30 mouse cellular contexts compared by ENCODE assay signal in genomic region chr15:100225381-100225780, GRCm38 (mm10). TPM values are rescaled to one million over a fixed set of nuclear protein-coding genes. Genes with fewer than 3 reads are reported as not detected.
DNase-seq lines count a peak whose midpoint lies in the region; ATAC-seq lines count a peak whose summit lies in the region.
"Had no signal": no experiment of that assay in that cellular context is flagged by ENCODE, and none has a peak within 500 bp of the region (broad histone marks: within the 10 kb centered on the region; RNA-seq: fewer than 3 reads in every experiment).

No protein-coding gene starts in this region.

- ATAC-seq in hindbrain, embryonic 15.5 days (ENCODE audit: low FRiP score, low read depth): no peak
- no peak for ATAC-seq in hindbrain, embryonic 12.5 days (ENCODE audit: low FRiP score)
- ATAC-seq in liver, embryonic 15.5 days (ENCODE audit: insufficient read depth): no peak
- ATAC-seq: CD4-positive, CD25-positive, alpha-beta regulatory T cell, adult 4 months; forebrain, embryonic 13.5 days; intestine, embryonic 15.5 days; liver, postnatal 0 days had no signal

- H3K27ac ChIP-seq in hindbrain, embryonic 15.5 days (replicated peaks): peak overlapping the region; percentile 2; the same call in 1 of the 2 replicates
- H3K27ac ChIP-seq in hindbrain, embryonic 12.5 days: no peak overlapping the region
- 0 out of 2 replicates have a peak overlapping the region, but pooled peaks have one; percentile 99 for H3K27ac ChIP-seq in liver, embryonic 15.5 days (replicated peaks)
- H3K27ac ChIP-seq: forebrain, embryonic 13.5 days; intestine, embryonic 15.5 days; limb, embryonic 13.5 days had no signal

- no peaks in the 10 kb centered on the region for H3K27me3 ChIP-seq in hindbrain, embryonic 15.5 days
- no peaks in the 10 kb centered on the region for H3K27me3 ChIP-seq in hindbrain, embryonic 12.5 days
- H3K27me3 ChIP-seq in liver, embryonic 15.5 days: no peaks in the 10 kb centered on the region
- H3K27me3 ChIP-seq: forebrain, embryonic 13.5 days; intestine, embryonic 15.5 days; limb, embryonic 13.5 days had no signal

- no peak overlapping the region for H3K4me2 ChIP-seq in hindbrain, embryonic 15.5 days
- H3K4me2 ChIP-seq in hindbrain, embryonic 12.5 days (replicated peaks): no peak overlapping the region
- H3K4me2 ChIP-seq in liver, embryonic 15.5 days: no peak overlapping the region
- H3K4me2 ChIP-seq: forebrain, embryonic 13.5 days; intestine, embryonic 15.5 days; limb, embryonic 13.5 days; midbrain, embryonic 11.5 days had no signal

- H3K9ac ChIP-seq in hindbrain, embryonic 15.5 days: no peak overlapping the region
- H3K9ac ChIP-seq in hindbrain, embryonic 12.5 days: no peak overlapping the region
- no peak overlapping the region for H3K9ac ChIP-seq in liver, embryonic 15.5 days
- H3K9ac ChIP-seq: forebrain, embryonic 13.5 days; intestine, embryonic 15.5 days; limb, embryonic 13.5 days; liver, postnatal 0 days had no signal

- DNase-seq in cerebellum, postnatal 14 days: peak; percentile 46 to 60
- no peak for DNase-seq in cerebellum, adult 11 months
- no peak for DNase-seq in liver
- DNase-seq in left cerebral cortex, postnatal 14 days (ENCODE audit: low spot score in 2 of 2): no peak
- DNase-seq: adrenal gland, postnatal 25 days; gastrocnemius, adult 2 months; kidney, adult 8-10 months; kidney, postnatal 10 days; liver, postnatal 0 days; lung, postnatal 10 days; right cerebral cortex, postnatal 25 days; spleen, adult 18-20 months had no signal

- H3K4me3 ChIP-seq in hindbrain, embryonic 15.5 days: no peak overlapping the region
- no peak overlapping the region for H3K4me3 ChIP-seq in hindbrain, embryonic 12.5 days
- no peak overlapping the region for H3K4me3 ChIP-seq in liver, embryonic 15.5 days (replicated peaks)
- H3K4me3 ChIP-seq: forebrain, embryonic 13.5 days; gastrocnemius, adult 2 months; hindbrain, embryonic 10.5 days; intestine, embryonic 15.5 days; limb, embryonic 13.5 days had no signal

- 93% methylated on average over 4 of the region's 4 CpGs for WGBS in hindbrain, embryonic 15.5 days
- 94% methylated on average over 4 of the region's 4 CpGs for WGBS in hindbrain, embryonic 12.5 days
- 85% methylated on average over 4 of the region's 4 CpGs for WGBS in liver, embryonic 15.5 days (ENCODE audit: insufficient replicate concordance)

- intact Hi-C loops in left cerebral cortex, postnatal 14 days (cut with DNase I): no loop called here

- no peaks in the 10 kb centered on the region for H3K36me3 ChIP-seq in hindbrain, embryonic 15.5 days
- H3K36me3 ChIP-seq in hindbrain, embryonic 12.5 days: no peaks in the 10 kb centered on the region
- H3K36me3 ChIP-seq in liver, embryonic 15.5 days (replicated peaks): no peaks in the 10 kb centered on the region
- H3K36me3 ChIP-seq: intestine, embryonic 15.5 days had no signal

- no peaks in the 10 kb centered on the region for H3K9me3 ChIP-seq in hindbrain, embryonic 15.5 days
- H3K9me3 ChIP-seq in hindbrain, embryonic 12.5 days (replicated peaks): peaks cover 5% of the 10 kb centered on the region
- no peaks in the 10 kb centered on the region for H3K9me3 ChIP-seq in liver, embryonic 15.5 days (replicated peaks)
- H3K9me3 ChIP-seq: intestine, embryonic 15.5 days had no signal

- peaks cover 25% of the 10 kb centered on the region for H3K4me1 ChIP-seq in hindbrain, embryonic 15.5 days (replicated peaks)
- H3K4me1 ChIP-seq in hindbrain, embryonic 12.5 days: peaks cover 17% of the 10 kb centered on the region
- peaks cover 45% of the 10 kb centered on the region for H3K4me1 ChIP-seq in liver, embryonic 15.5 days (replicated peaks)

RNA-seq across cellular contexts. Expression of gene Atf1, which starts 2.2 kb away (rescaled TPM):
- 12.7 and 14.4 TPM in 2 replicates for polyA plus RNA-seq in hindbrain, embryonic 15.5 days (2015; fragmentation: Nextera tagmentation; extraction: Ambion mirVana)
- 29.0 and 31.1 TPM in 2 replicates for polyA plus RNA-seq in hindbrain, embryonic 12.5 days (2016; fragmentation: Nextera tagmentation; extraction: Ambion mirVana)
- 33.4 and 34.4 TPM in 2 replicates for polyA plus RNA-seq in liver, embryonic 15.5 days (2015; fragmentation: Nextera tagmentation; extraction: Ambion mirVana)
- total RNA-seq in left cerebral cortex, postnatal 14 days (2021): 10 to 100 TPM; 15.7 to 19.7 TPM

RNA-seq across cellular contexts. Expression of gene Tmprss12, which starts 55.3 kb away (rescaled TPM):
- polyA plus RNA-seq in hindbrain, embryonic 15.5 days (2015; fragmentation: Nextera tagmentation; extraction: Ambion mirVana): not detected in 2 replicates
- polyA plus RNA-seq in hindbrain, embryonic 12.5 days (2016; fragmentation: Nextera tagmentation; extraction: Ambion mirVana): not detected in 2 replicates
- not detected in 2 replicates for polyA plus RNA-seq in liver, embryonic 15.5 days (2015; fragmentation: Nextera tagmentation; extraction: Ambion mirVana)
- total RNA-seq in left cerebral cortex, postnatal 14 days (2021): not detected
- total RNA-seq: adrenal gland, postnatal 25 days; gastrocnemius, adult 2 months; gastrocnemius, postnatal 4 days; layer of hippocampus, adult 18-20 months; layer of hippocampus, postnatal 36 days; left cerebral cortex, postnatal 10 days; megakaryocyte progenitor cell, adult 5-6 weeks; midbrain, postnatal 0 days had no signal
- polyA plus RNA-seq: CD4-positive, CD25-positive, alpha-beta regulatory T cell, adult 4 months; embryonic facial prominence, embryonic 14.5 days; forebrain, embryonic 13.5 days; frontal cortex, adult 2 months; hindbrain, embryonic 10.5 days; intestine, embryonic 15.5 days; limb, embryonic 13.5 days; liver, postnatal 0 days; midbrain, postnatal 0 days; thymus, postnatal 0 days had no signal

Comparison
In these comparisons a context has a peak if more than half of its experiments do, and no peak if none do; other contexts are left out.
1. DNase-seq: peak in cerebellum, postnatal 14 days (2 of 2); none in cerebellum, adult 11 months (single experiment), liver (single experiment) and left cerebral cortex, postnatal 14 days (0 of 2).